Mouse (Mus musculus): ENCODE data around the gene Map9. TPM values are rescaled to one million over a fixed set of nuclear protein-coding genes. Genes with fewer than 3 reads are reported as not detected.
"Not testable (repeated sequence)": the region's sequence is repeated elsewhere in the genome, so short reads cannot be mapped to it uniquely, and the experiment has no call there.

Map9 gene
- 7.8 and 8.6 TPM in 2 replicates for polyA plus RNA-seq (2014; fragmentation: Nextera tagmentation; extraction: Ambion mirVana)

DNA sequence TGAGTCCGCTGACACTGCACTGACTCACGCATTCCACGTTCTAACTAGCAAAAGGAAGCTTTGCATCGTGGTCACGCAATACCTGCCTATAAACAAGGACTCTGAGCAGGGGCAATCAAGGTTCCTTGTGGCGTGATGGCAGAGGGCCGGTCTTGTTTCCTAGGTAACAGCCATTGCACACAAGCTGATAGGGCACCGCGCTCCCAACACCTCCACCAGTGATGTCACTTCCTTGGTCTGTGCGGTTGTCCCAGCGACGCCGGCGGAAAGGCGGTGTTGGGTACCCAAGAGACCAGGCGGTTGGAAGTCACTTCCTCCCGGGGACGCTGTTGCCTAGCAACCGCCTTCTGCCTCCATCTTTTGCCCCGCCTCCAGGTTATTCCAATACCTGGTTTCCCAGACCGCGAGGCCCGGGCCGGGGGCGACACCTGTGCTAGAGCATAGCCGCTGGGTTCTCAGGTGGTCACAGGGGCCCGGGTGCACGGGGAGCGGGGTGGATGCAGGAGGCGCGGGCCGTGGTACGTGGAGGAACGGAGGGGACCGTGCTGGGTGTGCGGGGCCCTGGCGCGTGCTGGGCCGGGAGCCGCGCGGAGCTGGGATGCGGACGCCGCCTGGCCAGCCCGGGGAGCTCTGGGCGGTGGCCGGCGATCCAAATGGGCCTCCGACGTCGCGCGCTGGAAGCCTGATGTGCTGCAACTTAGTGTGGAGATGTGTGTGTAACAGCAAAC, at the start of gene Map9:
Map9 (plus strand) TSS at position 248 of the 728 bp plus-strand sequence.
- Histone ChIP-seq H3K36me3 (ENCODE audit: control insufficient read depth, insufficient read depth, low read length) (0 out of 2 replicates have a peak, but pooled peaks cover 8% of the 10 kb centered on the region), H3K4me1 (replicated peaks; ENCODE audit: control insufficient read depth, insufficient read depth, low read length) (0 out of 2 replicates have a peak, but pooled peaks cover 3% of the 10 kb centered on the region), H3K27me3 (replicated peaks; ENCODE audit: control insufficient read depth, insufficient read depth, low read length) (no peaks in the 10 kb centered on the region), H3K9ac (ENCODE audit: low read length) (peak within 1 kb of the TSS; percentile 44), H3K4me2 (ENCODE audit: low read length) (peak within 1 kb of the TSS; percentile 77), H3K4me3 (ENCODE audit: low read depth, low read length) (peak within 1 kb of the TSS; percentile 82), H3K27ac (ENCODE audit: low read depth) (peak within 1 kb of the TSS; percentile 59; the same call in 1 of the 2 replicates), H3K9me3 (ENCODE audit: control insufficient read depth, low read length) (no peaks in the 10 kb centered on the region)
- peak; percentile 91 for DNase-seq (ENCODE audit: low spot score)
- 1% methylated on average over 54 of the region's 54 CpGs for WGBS
- peak; percentile 100 for ATAC-seq (replicated peaks; ENCODE audit: low FRiP score, low TSS enrichment, low read depth)

DNA sequence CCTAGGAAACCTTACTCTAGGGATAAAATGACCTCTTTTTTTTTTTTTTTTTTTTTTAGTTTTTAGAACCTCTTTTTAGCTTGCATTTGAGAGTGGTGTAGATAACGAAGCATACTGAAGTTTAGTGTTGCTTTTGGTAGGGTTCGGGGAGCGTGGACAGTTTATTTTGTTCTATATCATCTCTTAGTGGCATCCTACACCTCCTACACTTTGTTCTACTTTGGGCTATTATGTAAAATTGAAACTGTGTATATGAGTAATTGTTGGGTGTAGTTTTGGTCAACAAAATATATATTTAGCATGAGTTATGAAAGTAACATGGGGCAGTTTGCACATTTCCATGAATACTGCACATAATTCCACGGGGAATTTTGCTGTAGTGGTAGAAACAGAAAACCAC, 42.1 kb upstream of the Map9 start:
- Histone ChIP-seq H3K27ac (ENCODE audit: low read depth) (no peak overlapping the region), H3K9me3 (ENCODE audit: control insufficient read depth, low read length) (no peaks in the 10 kb centered on the region), H3K36me3 (ENCODE audit: control insufficient read depth, insufficient read depth, low read length) (no peaks in the 10 kb centered on the region), H3K27me3 (replicated peaks; ENCODE audit: control insufficient read depth, insufficient read depth, low read length) (no peaks in the 10 kb centered on the region), H3K9ac (ENCODE audit: low read length) (no peak overlapping the region), H3K4me1 (replicated peaks; ENCODE audit: control insufficient read depth, insufficient read depth, low read length) (no peaks in the 10 kb centered on the region), H3K4me2 (ENCODE audit: low read length) (no peak overlapping the region), H3K4me3 (ENCODE audit: low read depth, low read length) (no peak overlapping the region)
- 90% methylated on average over 4 of the region's 4 CpGs for WGBS
- no peak for ATAC-seq (replicated peaks; ENCODE audit: low FRiP score, low TSS enrichment, low read depth)
- DNase-seq (ENCODE audit: low spot score): no peak

DNA sequence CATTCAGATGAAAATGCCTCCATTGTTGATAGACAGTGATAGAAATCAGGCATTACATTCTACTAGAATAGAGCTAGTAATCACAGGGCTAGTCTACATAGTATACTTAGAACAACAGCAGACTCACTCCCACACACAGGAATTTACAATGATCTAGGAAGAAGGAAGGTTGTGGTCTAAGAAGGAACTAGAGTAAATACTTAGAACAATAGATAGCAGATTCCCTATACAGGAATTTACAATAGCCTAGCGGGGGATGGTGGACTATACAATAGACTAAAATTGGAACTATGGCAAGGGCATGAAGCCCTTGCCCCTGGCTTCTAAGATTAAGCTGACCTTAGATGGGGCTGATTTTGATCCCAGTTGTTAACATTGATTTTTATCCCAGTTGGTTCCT, 31.1 kb upstream of the Map9 start:
- not testable (repeated sequence) for H3K4me3 ChIP-seq (ENCODE audit: low read depth, low read length); H3K9me3 ChIP-seq (ENCODE audit: control insufficient read depth, low read length); H3K4me1 ChIP-seq (replicated peaks; ENCODE audit: control insufficient read depth, insufficient read depth, low read length); H3K9ac ChIP-seq (ENCODE audit: low read length); ATAC-seq (replicated peaks; ENCODE audit: low FRiP score, low TSS enrichment, low read depth); H3K27ac ChIP-seq (ENCODE audit: low read depth); H3K27me3 ChIP-seq (replicated peaks; ENCODE audit: control insufficient read depth, insufficient read depth, low read length); H3K36me3 ChIP-seq (ENCODE audit: control insufficient read depth, insufficient read depth, low read length); DNase-seq (ENCODE audit: low spot score); H3K4me2 ChIP-seq (ENCODE audit: low read length)
- 97% methylated on average over 1 of the region's 1 CpGs for WGBS

DNA sequence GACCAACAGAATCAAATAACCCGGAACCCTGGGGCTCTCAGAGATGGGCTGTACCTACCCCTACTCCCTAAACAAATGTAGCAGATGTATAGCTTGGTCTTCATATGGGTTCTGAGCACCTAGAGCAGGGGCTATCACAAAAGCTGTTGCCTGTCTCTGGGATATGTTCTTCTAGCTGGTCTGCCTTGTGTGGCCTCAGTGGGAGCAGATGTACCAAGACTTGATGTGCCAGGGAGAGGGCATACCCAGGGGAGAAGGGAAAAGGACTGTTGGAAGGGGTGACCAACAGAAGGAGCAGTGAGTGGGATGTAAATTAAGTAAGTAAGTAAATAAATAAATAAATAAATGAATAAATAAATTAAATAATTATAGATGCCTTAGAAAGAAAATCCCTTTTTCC, 25.8 kb upstream of the Map9 start:
- H3K9me3 ChIP-seq (ENCODE audit: control insufficient read depth, low read length): 0 out of 2 replicates have a peak, but pooled peaks cover 2% of the 10 kb centered on the region
- H3K36me3 ChIP-seq (ENCODE audit: control insufficient read depth, insufficient read depth, low read length): no peaks in the 10 kb centered on the region
- no peaks in the 10 kb centered on the region for H3K27me3 ChIP-seq (replicated peaks; ENCODE audit: control insufficient read depth, insufficient read depth, low read length)
- no peak for ATAC-seq (replicated peaks; ENCODE audit: low FRiP score, low TSS enrichment, low read depth)
- no peak overlapping the region for H3K4me3 ChIP-seq (ENCODE audit: low read depth, low read length)
- H3K9ac ChIP-seq (ENCODE audit: low read length): no peak overlapping the region
- 93% methylated on average over 1 of the region's 1 CpGs for WGBS
- peaks cover 4% of the 10 kb centered on the region; the same call in 1 of the 2 replicates for H3K4me1 ChIP-seq (replicated peaks; ENCODE audit: control insufficient read depth, insufficient read depth, low read length)
- H3K27ac ChIP-seq (ENCODE audit: low read depth): no peak overlapping the region
- H3K4me2 ChIP-seq (ENCODE audit: low read length): no peak overlapping the region
- DNase-seq (ENCODE audit: low spot score): no peak

DNA sequence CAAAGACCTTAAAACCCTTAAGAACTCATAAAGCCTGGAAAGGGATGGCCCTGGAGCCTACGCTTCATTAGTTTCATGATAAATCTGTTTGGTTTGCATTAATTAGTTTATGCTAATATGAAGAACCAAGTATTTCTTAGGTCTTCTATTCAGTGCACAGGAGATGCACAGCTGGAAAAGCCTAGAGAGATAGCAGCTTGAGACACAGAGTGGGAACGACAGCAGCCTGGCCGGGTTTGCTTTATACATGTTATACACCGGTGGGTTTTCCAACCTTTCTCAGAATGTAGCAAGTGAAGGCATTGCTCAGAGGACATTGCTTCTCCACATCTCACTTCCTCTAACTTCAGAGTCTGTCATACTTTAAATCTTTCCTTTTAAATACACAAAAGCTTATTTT, 25.3 kb upstream of the Map9 start:
- H3K9me3 ChIP-seq (ENCODE audit: control insufficient read depth, low read length): 0 out of 2 replicates have a peak, but pooled peaks cover 2% of the 10 kb centered on the region
- H3K36me3 ChIP-seq (ENCODE audit: control insufficient read depth, insufficient read depth, low read length): no peaks in the 10 kb centered on the region
- H3K9ac ChIP-seq (ENCODE audit: low read length): no peak overlapping the region
- no peaks in the 10 kb centered on the region for H3K27me3 ChIP-seq (replicated peaks; ENCODE audit: control insufficient read depth, insufficient read depth, low read length)
- 80% methylated on average over 4 of the region's 4 CpGs for whole genome bisulfite sequencing
- DNase-seq (ENCODE audit: low spot score): no peak
- no peak overlapping the region for H3K27ac ChIP-seq (ENCODE audit: low read depth)
- no peak overlapping the region for H3K4me3 ChIP-seq (ENCODE audit: low read depth, low read length)
- no peak for ATAC-seq (replicated peaks; ENCODE audit: low FRiP score, low TSS enrichment, low read depth)
- peaks cover 4% of the 10 kb centered on the region; the same call in 1 of the 2 replicates for H3K4me1 ChIP-seq (replicated peaks; ENCODE audit: control insufficient read depth, insufficient read depth, low read length)
- no peak overlapping the region for H3K4me2 ChIP-seq (ENCODE audit: low read length)

DNA sequence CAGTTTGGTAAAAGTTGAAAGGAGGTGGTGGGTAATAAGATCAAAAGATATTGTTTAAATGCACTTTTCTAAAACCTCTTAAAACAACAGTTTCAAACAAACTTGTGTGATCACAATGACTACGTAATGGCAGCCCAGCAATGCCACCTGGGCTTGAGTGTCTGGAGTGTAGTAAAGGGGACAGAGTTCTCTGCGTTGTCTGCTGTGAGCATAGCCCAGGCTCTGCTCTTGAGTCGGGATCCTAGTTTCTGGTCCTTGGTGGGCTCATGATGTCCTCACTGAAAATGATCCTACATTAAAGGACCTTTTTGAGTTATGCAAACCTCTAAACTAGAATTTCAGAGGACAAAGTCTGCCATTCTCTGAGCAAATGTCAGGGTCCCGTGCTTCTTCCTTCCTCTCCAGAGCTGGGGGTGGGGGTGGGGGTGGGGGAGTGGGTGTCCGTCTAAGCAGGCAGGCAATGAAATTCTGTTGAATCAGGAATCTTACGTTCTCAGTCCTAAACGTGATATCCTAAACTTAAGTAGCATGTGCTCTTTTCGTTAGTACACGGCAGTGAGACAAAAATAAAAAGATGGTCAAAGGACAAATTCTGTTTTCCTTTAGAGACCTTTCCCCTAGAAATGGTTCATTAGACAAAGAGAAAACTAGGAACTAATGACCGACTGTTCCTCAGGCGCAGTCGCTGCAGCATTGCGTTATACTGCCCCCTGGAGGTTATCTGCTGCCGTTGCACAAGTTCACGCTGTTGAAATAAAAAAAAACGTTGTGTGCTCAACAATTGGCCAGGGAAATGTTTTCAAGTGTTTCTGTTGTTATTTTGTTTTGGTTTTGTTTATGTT, 24.5 kb upstream of the Map9 start:
- DNase-seq (ENCODE audit: low spot score) (peak; percentile 82), ATAC-seq (replicated peaks; ENCODE audit: low FRiP score, low TSS enrichment, low read depth) (no peak; the same call in 1 of the 2 replicates)
- 7% methylated on average over 16 of the region's 16 CpGs for WGBS

DNA sequence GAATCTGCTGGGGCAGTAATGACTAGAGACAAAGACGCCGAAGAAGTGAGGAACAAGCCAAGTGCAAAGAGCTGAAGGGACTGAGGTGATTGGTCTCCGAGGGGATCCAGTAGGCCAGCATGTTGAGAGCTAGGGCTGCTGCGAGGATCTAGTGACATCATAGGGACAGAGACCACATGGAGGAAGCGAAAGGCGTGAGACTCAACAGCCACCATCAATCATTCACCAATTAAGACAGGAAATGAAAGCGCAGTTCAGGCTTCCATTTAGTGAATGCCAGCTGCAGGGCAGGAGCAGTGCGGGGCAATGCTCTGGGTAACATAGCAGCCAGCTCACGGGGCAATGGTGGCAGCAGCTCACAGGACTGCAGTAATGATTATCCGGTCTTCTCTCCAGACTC, 17.7 kb upstream of the Map9 start:
- H3K4me1 ChIP-seq (replicated peaks; ENCODE audit: control insufficient read depth, insufficient read depth, low read length): no peaks in the 10 kb centered on the region
- no peak for DNase-seq (ENCODE audit: low spot score)
- no peaks in the 10 kb centered on the region for H3K36me3 ChIP-seq (ENCODE audit: control insufficient read depth, insufficient read depth, low read length)
- no peak for ATAC-seq (replicated peaks; ENCODE audit: low FRiP score, low TSS enrichment, low read depth)
- H3K9ac ChIP-seq (ENCODE audit: low read length): no peak overlapping the region
- WGBS: 67% methylated on average over 10 of the region's 10 CpGs
- H3K27me3 ChIP-seq (replicated peaks; ENCODE audit: control insufficient read depth, insufficient read depth, low read length): no peaks in the 10 kb centered on the region
- no peak overlapping the region for H3K27ac ChIP-seq (ENCODE audit: low read depth)
- H3K9me3 ChIP-seq (ENCODE audit: control insufficient read depth, low read length): no peaks in the 10 kb centered on the region
- no peak overlapping the region for H3K4me3 ChIP-seq (ENCODE audit: low read depth, low read length)
- H3K4me2 ChIP-seq (ENCODE audit: low read length): no peak overlapping the region

More for the DNA sequence above, 24.5 kb upstream of the Map9 start:
- 0 out of 2 replicates have a peak overlapping the region, but pooled peaks have one; percentile 38 for H3K27ac ChIP-seq (ENCODE audit: low read depth)
- 0 out of 2 replicates have a peak, but pooled peaks cover 2% of the 10 kb centered on the region for H3K9me3 ChIP-seq (ENCODE audit: control insufficient read depth, low read length)
- H3K9ac ChIP-seq (ENCODE audit: low read length): no peak overlapping the region
- no peaks in the 10 kb centered on the region for H3K27me3 ChIP-seq (replicated peaks; ENCODE audit: control insufficient read depth, insufficient read depth, low read length)
- no peaks in the 10 kb centered on the region for H3K36me3 ChIP-seq (ENCODE audit: control insufficient read depth, insufficient read depth, low read length)
- peak overlapping the region; percentile 44 for H3K4me2 ChIP-seq (ENCODE audit: low read length)
- peak overlapping the region; percentile 28 for H3K4me3 ChIP-seq (ENCODE audit: low read depth, low read length)
- peaks cover 4% of the 10 kb centered on the region; the same call in 1 of the 2 replicates for H3K4me1 ChIP-seq (replicated peaks; ENCODE audit: control insufficient read depth, insufficient read depth, low read length)

DNA sequence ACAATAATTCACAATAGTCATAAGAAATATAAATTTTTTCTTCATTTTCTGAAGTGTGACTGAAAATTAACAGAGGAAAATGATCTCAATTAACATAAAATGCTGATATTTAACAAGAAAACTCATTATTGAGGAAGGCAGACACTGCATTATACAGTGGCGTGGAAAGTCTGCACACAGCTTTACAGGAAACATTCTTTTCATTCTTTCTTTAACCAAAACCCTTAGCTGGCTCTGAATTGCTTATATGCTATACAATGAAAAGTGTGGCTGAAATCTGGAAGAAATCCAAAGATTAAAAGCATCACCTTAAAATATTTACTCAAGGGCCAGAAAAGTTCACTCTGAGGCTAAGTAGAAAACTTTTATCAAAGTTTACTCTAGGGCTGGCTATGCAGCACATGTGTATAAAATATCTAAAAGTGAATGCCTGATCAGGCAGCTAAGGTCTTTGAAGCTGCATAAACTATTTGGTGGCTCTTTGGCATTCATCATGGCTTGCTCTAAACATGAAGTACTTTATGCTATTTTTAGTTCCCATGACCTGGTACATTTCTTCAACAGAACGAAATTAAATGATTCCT, 9.5 kb upstream of the Map9 start:
- H3K36me3 ChIP-seq (ENCODE audit: control insufficient read depth, insufficient read depth, low read length): no peaks in the 10 kb centered on the region
- WGBS: 23% methylated on average over 2 of the region's 2 CpGs
- 0 out of 2 replicates have a peak, but pooled peaks have one; percentile 50 for ATAC-seq (replicated peaks; ENCODE audit: low FRiP score, low TSS enrichment, low read depth)
- H3K27me3 ChIP-seq (replicated peaks; ENCODE audit: control insufficient read depth, insufficient read depth, low read length): no peaks in the 10 kb centered on the region
- no peak overlapping the region for H3K27ac ChIP-seq (ENCODE audit: low read depth)
- no peak overlapping the region for H3K4me3 ChIP-seq (ENCODE audit: low read depth, low read length)
- peaks cover 8% of the 10 kb centered on the region; the same call in 1 of the 2 replicates for H3K4me1 ChIP-seq (replicated peaks; ENCODE audit: control insufficient read depth, insufficient read depth, low read length)
- DNase-seq (ENCODE audit: low spot score): no peak
- H3K9me3 ChIP-seq (ENCODE audit: control insufficient read depth, low read length): no peaks in the 10 kb centered on the region
- no peak overlapping the region for H3K4me2 ChIP-seq (ENCODE audit: low read length)
- no peak overlapping the region for H3K9ac ChIP-seq (ENCODE audit: low read length)
